Mouse (Mus musculus): ENCODE measurements at regions not wholly inside any gene's neighbourhood (a gene's known extent, or its start where the extent isn't known, plus 50 kb on each side); places are given as distances from the start of the nearest gene placed in this dataset.

- no peaks in the 10 kb centered on the region for H3K9me3 ChIP-seq (replicated peaks; ENCODE audit: insufficient read depth, low read length)
- no peak for DNase-seq (ENCODE audit: low read depth, low spot score)
- no peaks in the 10 kb centered on the region for H3K4me1 ChIP-seq (ENCODE audit: control insufficient read depth in 1 of 2, insufficient read depth in 2 of 2, low read length in 2 of 2)
- no peak overlapping the region for H3K27ac ChIP-seq (ENCODE audit: control insufficient read depth, low read depth, low read length)
- H3K4me3 ChIP-seq (ENCODE audit: control insufficient read depth in 1 of 2, insufficient read depth in 1 of 2, low read depth in 2 of 2, low read length in 2 of 2), result no peak overlapping the region
- H3K36me3 ChIP-seq (ENCODE audit: control insufficient read depth in 1 of 2, insufficient read depth in 2 of 2, low read length in 2 of 2), result no peaks in the 10 kb centered on the region
- TF ChIP-seq GABPA (IDR thresholded peaks at IDR 0.05; ENCODE audit: low read depth, low read length), result no peak
- no peak for TF ChIP-seq MAX (IDR thresholded peaks at IDR 0.05; ENCODE audit: low read length)
- no peak for TF ChIP-seq TBP (IDR thresholded peaks at IDR 0.05; ENCODE audit: low read depth, low read length)
- TF ChIP-seq NELFE (IDR thresholded peaks at IDR 0.05; ENCODE audit: low read depth, low read length), result no peak
- no peak for TF ChIP-seq E2F4 (IDR thresholded peaks at IDR 0.05; ENCODE audit: borderline replicate concordance, low read depth, low read length)
- no peak for TF ChIP-seq POLR2AphosphoS5 (IDR thresholded peaks at IDR 0.05; ENCODE audit: borderline replicate concordance, low read depth, low read length)
- no peak for TF ChIP-seq POLR2AphosphoS2 (IDR thresholded peaks at IDR 0.05; ENCODE audit: low read length)
- no peak for TF ChIP-seq ZNF384 (IDR thresholded peaks at IDR 0.05; ENCODE audit: low read depth, low read length)
- TF ChIP-seq MXI1 (IDR thresholded peaks at IDR 0.05; ENCODE audit: low read depth, low read length), result no peak
- TF ChIP-seq POLR2A (IDR thresholded peaks at IDR 0.05; ENCODE audit: control insufficient read depth in 1 of 2, insufficient read depth in 1 of 2, low read depth in 1 of 2, low read length in 2 of 2, poor library complexity in 1 of 2), result no peak
- no peak for TF ChIP-seq KAT2A (conservative IDR thresholded peaks at IDR 0.05; ENCODE audit: low read depth, low read length)
- TF ChIP-seq SMC3 (IDR thresholded peaks at IDR 0.05; ENCODE audit: low read depth, low read length), result no peak
- no peak for TF ChIP-seq HCFC1 (IDR thresholded peaks at IDR 0.05; ENCODE audit: low read depth, low read length)
- no peak for TF ChIP-seq USF1 (IDR thresholded peaks at IDR 0.05; ENCODE audit: low read depth, low read length)
- no peak for TF ChIP-seq ETS1 (IDR thresholded peaks at IDR 0.05; ENCODE audit: low read depth, low read length)
- no peak for TF ChIP-seq USF2 (IDR thresholded peaks at IDR 0.05; ENCODE audit: borderline replicate concordance in 1 of 2, insufficient read depth in 1 of 2, low read depth in 1 of 2, low read length in 2 of 2)
- no peak for TF ChIP-seq GATA1 (IDR thresholded peaks at IDR 0.05; ENCODE audit: low read depth, low read length)
- TF ChIP-seq MAFK (IDR thresholded peaks at IDR 0.05; ENCODE audit: borderline replicate concordance, low read depth, low read length), result no peak
- TF ChIP-seq CHD2 (IDR thresholded peaks at IDR 0.05; ENCODE audit: low read length), result no peak
- H3K27me3 ChIP-seq (ENCODE audit: control insufficient read depth in 1 of 2, insufficient read depth in 2 of 2, low read length in 2 of 2), result no peaks in the 10 kb centered on the region
- no peaks in the 10 kb centered on the region for H3K79me2 ChIP-seq (ENCODE audit: control insufficient read depth, insufficient read depth, low read length, poor library complexity)
- no peak overlapping the region for H3K9ac ChIP-seq (ENCODE audit: control insufficient read depth, low read depth, low read length, poor library complexity, severe bottlenecking)
These were observed 145.8 kb upstream of the Agap1 start for GRCm38 (mm10) chr1:89308788-89309187.

GRCm38 (mm10) chr1:89313064-89313463, 141.5 kb upstream of the Agap1 start:
- no peaks in the 10 kb centered on the region for H3K36me3 ChIP-seq (ENCODE audit: control insufficient read depth in 1 of 2, insufficient read depth in 2 of 2, low read length in 2 of 2)
- no peaks in the 10 kb centered on the region for H3K27me3 ChIP-seq (ENCODE audit: control insufficient read depth in 1 of 2, insufficient read depth in 2 of 2, low read length in 2 of 2)
- H3K79me2 ChIP-seq (ENCODE audit: control insufficient read depth, insufficient read depth, low read length, poor library complexity), result no peaks in the 10 kb centered on the region
- no peak overlapping the region for H3K27ac ChIP-seq (ENCODE audit: control insufficient read depth, low read depth, low read length)
- no peaks in the 10 kb centered on the region for H3K4me1 ChIP-seq (ENCODE audit: control insufficient read depth in 1 of 2, insufficient read depth in 2 of 2, low read length in 2 of 2)
- no peak for TF ChIP-seq MYB (IDR thresholded peaks at IDR 0.05; ENCODE audit: low read depth, low read length)
- no peak for TF ChIP-seq POLR2AphosphoS2 (IDR thresholded peaks at IDR 0.05; ENCODE audit: low read length)
- no peak for TF ChIP-seq RAD21 (IDR thresholded peaks at IDR 0.05; ENCODE audit: low read depth, low read length)
- no peak for TF ChIP-seq USF1 (IDR thresholded peaks at IDR 0.05; ENCODE audit: low read depth, low read length)
- no peak for TF ChIP-seq NRF1 (IDR thresholded peaks at IDR 0.05; ENCODE audit: insufficient read depth, low read depth, low read length, poor library complexity, severe bottlenecking)
- TF ChIP-seq BHLHE40 (IDR thresholded peaks at IDR 0.05; ENCODE audit: borderline replicate concordance, low read depth, low read length), result no peak
- no peak for TF ChIP-seq GATA1 (IDR thresholded peaks at IDR 0.05; ENCODE audit: low read depth, low read length)
- TF ChIP-seq HCFC1 (IDR thresholded peaks at IDR 0.05; ENCODE audit: low read depth, low read length), result no peak
- TF ChIP-seq RCOR1 (IDR thresholded peaks at IDR 0.05; ENCODE audit: low read depth, low read length), result no peak
- H3K9ac ChIP-seq (ENCODE audit: control insufficient read depth, low read depth, low read length, poor library complexity, severe bottlenecking), result no peak overlapping the region
- no peak overlapping the region for H3K4me3 ChIP-seq (ENCODE audit: control insufficient read depth in 1 of 2, insufficient read depth in 1 of 2, low read depth in 2 of 2, low read length in 2 of 2)
- no peaks in the 10 kb centered on the region for H3K9me3 ChIP-seq (replicated peaks; ENCODE audit: insufficient read depth, low read length)
- DNase-seq (ENCODE audit: low read depth, low spot score), result no peak
